Mouse (Mus musculus) hindbrain, embryonic 16.5 days (tissue): ENCODE measurements around the gene Fbp2. TPM values are rescaled to one million over a fixed set of nuclear protein-coding genes. Genes with fewer than 3 reads are reported as not detected.
A peak's percentile ranks its signal among the peaks of the same experiment; 100 is the strongest.
"Not testable (repeated sequence)": the region's sequence is repeated elsewhere in the genome, so short reads cannot be mapped to it uniquely, and the experiment has no call there.

Experiments used
- ATAC-seq: fragments of 200-750 bp; cut with Nextera tagmentation; 2 replicates; pipeline ENCODE4 v1.8.0; 2017; ENCODE audit warnings: moderate TSS enrichment, moderate library complexity
- H3K27ac ChIP-seq: fragments of 300-500 bp; sonication (generic); 2 replicates; pipeline ENCODE4 v1.5.1; 2014; ENCODE audit warnings: low read depth, mild to moderate bottlenecking, control low read depth, low read length, moderate library complexity
- H3K27me3 ChIP-seq: fragments of 300-500 bp; sonication (generic); replicated peaks from 2 replicates; pipeline ENCODE4 v1.6.1; 2014; ENCODE audit warnings: low read length; ENCODE audit not compliant: control insufficient read depth, insufficient read depth
- H3K36me3 ChIP-seq: fragments of 300-500 bp; sonication (generic); 2 replicates; pipeline ENCODE4 v1.6.1; 2014; ENCODE audit warnings: mild to moderate bottlenecking, low read length, moderate library complexity, mixed read lengths; ENCODE audit not compliant: control insufficient read depth, insufficient read depth
- H3K4me1 ChIP-seq: fragments of 300-500 bp; sonication (generic); 2 replicates; pipeline ENCODE4 v1.6.1; 2014; ENCODE audit warnings: low read depth, low read length; ENCODE audit not compliant: control insufficient read depth, insufficient read depth
- H3K4me2 ChIP-seq: fragments of 300-500 bp; sonication (generic); 2 replicates; pipeline ENCODE4 v1.6.1; 2014; ENCODE audit warnings: mild to moderate bottlenecking, low read length, control low read depth, moderate library complexity
- H3K4me3 ChIP-seq: fragments of 300-500 bp; sonication (generic); 2 replicates; pipeline ENCODE4 v1.5.1; 2014; ENCODE audit warnings: mild to moderate bottlenecking, low read length, control low read depth, moderate library complexity
- H3K9ac ChIP-seq: fragments of 300-500 bp; sonication (generic); 2 replicates; pipeline ENCODE4 v1.6.1; 2014; ENCODE audit warnings: low read depth, mild to moderate bottlenecking, control low read depth, low read length, moderate library complexity
- H3K9me3 ChIP-seq: fragments of 300-500 bp; sonication (generic); 2 replicates; pipeline ENCODE4 v1.6.1; 2014; ENCODE audit warnings: mild to moderate bottlenecking, low read length, moderate library complexity; ENCODE audit not compliant: control insufficient read depth
- WGBS: fragments of 180-500 bp; shearing (Covaris S2); extraction: QIAGEN DNeasy Blood & Tissue Kit; methylation state at CpG from one replicate; pipeline ENCODE4 v1.1.7; 2014; 5-methylcytosine and 5-hydroxymethylcytosine counted together
- polyA plus RNA-seq: library from polyadenylated mRNA; unstranded; fragments of >200 nt; fragmentation: Nextera tagmentation; extraction: Ambion mirVana; gene quantifications from 2 replicates; pipeline ENCODE4 v1.2.1, GENCODE M21; 2015

The Fbp2 gene
- polyA plus RNA-seq, 1 experiment from 2014 or later, result 0.89 TPM

DNA sequence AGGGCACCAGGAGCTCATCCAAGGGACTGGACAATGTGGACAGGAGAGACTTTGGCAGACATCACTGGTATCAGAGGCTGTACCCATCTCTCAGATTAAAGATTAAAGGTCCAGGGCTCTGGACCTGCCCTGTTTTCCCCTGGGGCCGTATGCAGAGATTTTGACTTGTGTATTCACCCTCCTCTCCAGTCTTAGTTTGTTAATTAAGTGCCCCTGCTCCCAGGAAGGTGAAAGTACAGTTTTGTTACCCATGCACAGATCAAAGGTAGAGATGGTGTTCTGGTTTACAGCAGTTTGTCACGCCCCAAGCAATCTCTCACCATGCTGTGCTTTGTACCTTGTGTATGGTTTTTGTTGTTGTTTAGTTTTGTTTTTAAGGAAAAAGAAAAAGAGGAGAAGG is 12.4 kb upstream of the Fbp2 start:
- Histone ChIP-seq H3K4me1 (no peaks in the 10 kb centered on the region), H3K4me3 (no peak overlapping the region), H3K4me2 (no peak overlapping the region), H3K27me3 (no peaks in the 10 kb centered on the region), H3K9ac (no peak overlapping the region), H3K9me3 (no peaks in the 10 kb centered on the region), H3K27ac (no peak overlapping the region), H3K36me3 (no peaks in the 10 kb centered on the region)
- 91% methylated on average over 2 of the region's 2 CpGs for WGBS
- no peak for ATAC-seq

DNA sequence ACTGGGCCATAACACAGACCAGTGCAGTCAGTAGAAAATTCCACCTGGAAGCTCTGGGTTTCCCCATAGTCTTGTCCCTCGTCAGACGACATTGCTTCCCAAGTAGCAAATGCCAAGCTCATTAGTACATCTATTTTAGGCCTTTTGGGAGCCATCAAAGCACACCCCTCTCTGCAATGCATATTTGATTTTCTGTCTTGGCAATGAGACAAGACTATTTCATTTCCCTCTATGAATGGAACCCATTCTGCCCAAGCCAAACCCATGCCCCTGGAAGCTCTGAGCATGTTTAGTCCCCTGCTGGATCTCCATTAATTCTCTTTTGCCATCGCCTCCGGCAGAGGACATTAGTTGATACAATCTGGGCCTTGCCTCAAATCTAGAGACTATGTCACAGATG is 8.6 kb upstream of the Fbp2 start:
- peak; percentile 85 for ATAC-seq
- Histone ChIP-seq H3K9ac (no peak overlapping the region), H3K4me3 (no peak overlapping the region), H3K36me3 (no peaks in the 10 kb centered on the region), H3K27ac (0 out of 2 replicates have a peak overlapping the region, but pooled peaks have one; percentile 36), H3K27me3 (no peaks in the 10 kb centered on the region), H3K4me1 (no peaks in the 10 kb centered on the region), H3K9me3 (no peaks in the 10 kb centered on the region), H3K4me2 (no peak overlapping the region)
- 46% methylated on average over 4 of the region's 4 CpGs for WGBS

DNA sequence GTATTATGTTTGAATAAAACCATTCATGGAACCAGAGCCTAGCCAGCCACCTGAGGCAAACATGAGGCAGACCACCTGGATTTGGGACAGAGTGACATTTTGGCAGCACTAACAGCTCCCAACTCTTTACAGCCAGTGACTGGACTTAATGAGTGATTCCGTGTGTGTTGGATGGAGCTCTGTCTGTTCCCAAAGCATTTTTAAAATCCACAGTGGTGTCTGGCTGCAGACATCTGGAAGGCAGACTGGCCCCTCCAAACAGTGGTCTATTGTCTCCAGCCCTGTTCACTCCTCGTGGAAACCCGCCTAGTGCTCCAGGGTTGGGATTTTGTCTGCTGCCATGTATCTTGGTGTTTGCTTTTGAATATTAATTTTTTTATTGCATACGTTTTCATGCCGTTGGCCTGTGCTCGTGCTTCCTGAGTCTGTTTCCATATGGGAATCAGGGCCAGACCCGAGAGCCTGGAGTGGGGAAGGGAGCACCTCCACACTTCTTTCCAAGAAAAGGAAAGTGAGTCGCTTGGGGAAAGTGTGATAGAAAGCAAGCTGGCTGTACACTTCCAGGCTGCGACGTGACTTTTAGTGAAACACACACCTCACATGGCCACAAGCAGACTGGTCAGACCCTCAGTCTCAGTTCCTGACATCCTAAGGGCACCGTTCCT is 7.6 kb upstream of the Fbp2 start:
- ATAC-seq, result no peak
- H3K27me3 ChIP-seq, result no peaks in the 10 kb centered on the region
- H3K9ac ChIP-seq, result no peak overlapping the region
- no peak overlapping the region for H3K4me2 ChIP-seq
- no peaks in the 10 kb centered on the region for H3K36me3 ChIP-seq
- H3K9me3 ChIP-seq, result no peaks in the 10 kb centered on the region
- H3K27ac ChIP-seq, result peak overlapping the region; percentile 5; the same call in 1 of the 2 replicates
- H3K4me3 ChIP-seq, result no peak overlapping the region
- 65% methylated on average over 11 of the region's 11 CpGs for WGBS
- H3K4me1 ChIP-seq, result no peaks in the 10 kb centered on the region

DNA sequence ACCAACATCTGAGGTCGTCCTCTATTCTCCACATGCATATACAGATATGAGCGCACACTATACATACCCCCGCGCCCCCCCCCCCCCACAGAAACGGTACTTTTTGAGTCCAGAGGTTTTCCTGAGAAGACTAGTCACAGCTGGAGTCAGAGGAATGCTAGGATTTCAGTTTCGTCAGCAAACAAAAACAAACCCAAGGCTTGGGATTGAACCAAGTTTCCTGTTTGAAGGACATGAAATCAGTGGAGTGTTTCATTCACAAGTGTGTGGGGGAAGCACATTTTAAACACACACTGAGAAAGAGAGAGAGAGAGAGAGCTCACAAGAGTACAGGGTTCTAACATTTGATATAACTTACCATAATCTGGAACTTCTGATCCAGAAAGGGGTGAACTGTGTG is 5.5 kb upstream of the Fbp2 start:
- H3K9ac ChIP-seq, result no peak overlapping the region
- H3K9me3 ChIP-seq, result no peaks in the 10 kb centered on the region
- no peaks in the 10 kb centered on the region for H3K27me3 ChIP-seq
- ATAC-seq, result no peak
- H3K4me2 ChIP-seq, result no peak overlapping the region
- no peak overlapping the region for H3K4me3 ChIP-seq
- H3K27ac ChIP-seq, result no peak overlapping the region
- 80% methylated on average over 6 of the region's 6 CpGs for WGBS
- H3K4me1 ChIP-seq, result no peaks in the 10 kb centered on the region
- H3K36me3 ChIP-seq, result no peaks in the 10 kb centered on the region

DNA sequence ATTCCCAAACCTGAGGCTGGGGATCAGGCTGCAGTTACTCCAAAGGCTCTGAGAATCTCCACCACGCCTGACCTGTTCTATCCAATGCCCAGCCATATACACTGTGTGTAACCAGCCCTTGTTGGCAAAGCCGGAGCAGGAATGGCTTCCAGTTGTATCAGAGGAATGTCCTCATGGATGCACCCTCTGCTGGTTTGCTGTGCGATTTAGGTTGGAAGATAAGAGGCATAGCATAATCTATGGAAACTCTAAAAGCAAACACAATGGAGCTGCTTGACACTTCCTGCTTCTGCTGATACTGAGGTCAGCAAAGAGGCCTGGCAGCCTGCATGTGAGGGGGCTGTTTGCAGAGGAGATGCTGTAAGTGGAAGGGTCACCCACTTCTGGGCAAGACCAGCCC is 4.7 kb upstream of the Fbp2 start:
- Histone ChIP-seq H3K27me3 (no peaks in the 10 kb centered on the region), H3K4me1 (no peaks in the 10 kb centered on the region), H3K9ac (no peak overlapping the region), H3K4me2 (no peak overlapping the region), H3K4me3 (no peak overlapping the region), H3K36me3 (no peaks in the 10 kb centered on the region), H3K27ac (no peak overlapping the region), H3K9me3 (no peaks in the 10 kb centered on the region)
- WGBS, result 88% methylated on average over 3 of the region's 3 CpGs
- no peak for ATAC-seq

DNA sequence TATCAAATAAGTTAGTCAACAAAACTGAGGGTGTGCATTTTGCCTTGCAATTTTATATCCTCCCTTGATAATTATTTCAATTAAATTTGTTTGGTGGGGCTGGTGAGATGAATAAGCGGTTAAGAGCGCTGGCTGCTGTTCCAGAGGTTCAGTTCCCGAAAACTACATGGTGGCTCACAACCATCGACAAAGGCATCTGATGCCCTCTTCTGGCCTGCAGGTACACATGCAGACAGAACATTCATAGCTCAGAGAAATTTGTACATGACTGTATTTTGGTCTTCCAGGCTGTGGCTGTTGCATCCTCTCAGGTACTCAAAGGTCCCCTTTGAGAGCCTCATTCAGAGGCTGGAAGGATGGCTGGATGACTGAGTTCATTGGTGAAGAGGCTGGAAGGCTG is 1.8 kb upstream of the Fbp2 start:
- no peak for ATAC-seq
- WGBS, result 86% methylated on average over 4 of the region's 4 CpGs
- no peak overlapping the region for H3K4me3 ChIP-seq
- no peaks in the 10 kb centered on the region for H3K27me3 ChIP-seq
- no peak overlapping the region for H3K27ac ChIP-seq
- no peak overlapping the region for H3K9ac ChIP-seq
- no peaks in the 10 kb centered on the region for H3K9me3 ChIP-seq
- H3K4me1 ChIP-seq, result no peaks in the 10 kb centered on the region
- no peaks in the 10 kb centered on the region for H3K36me3 ChIP-seq
- H3K4me2 ChIP-seq, result no peak overlapping the region

DNA sequence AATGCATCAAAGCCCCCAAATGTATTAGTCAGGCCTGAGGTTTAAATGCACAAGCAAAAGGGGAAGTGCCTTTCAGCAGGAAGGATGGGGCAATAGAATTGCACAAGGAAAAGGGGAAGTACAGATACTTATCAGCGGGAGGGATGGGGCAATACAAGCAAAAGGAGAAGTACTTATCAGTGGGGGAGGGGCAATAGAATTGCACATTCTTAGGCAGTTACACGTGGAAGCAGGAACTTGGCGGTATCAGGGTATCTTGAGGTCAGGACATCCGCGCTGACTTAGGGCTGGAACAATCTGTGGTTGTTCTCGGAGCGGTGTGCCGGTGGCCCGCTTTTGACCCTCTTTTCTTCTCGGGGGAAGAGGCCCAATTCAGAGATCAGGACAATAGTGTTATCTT is 1.0 kb upstream of the Fbp2 start:
- not testable (repeated sequence) for H3K4me3 ChIP-seq, H3K9ac ChIP-seq, H3K4me2 ChIP-seq, H3K36me3 ChIP-seq, H3K27ac ChIP-seq, H3K27me3 ChIP-seq, H3K4me1 ChIP-seq, ATAC-seq, H3K9me3 ChIP-seq
- WGBS, result 81% methylated on average over 10 of the region's 10 CpGs

DNA sequence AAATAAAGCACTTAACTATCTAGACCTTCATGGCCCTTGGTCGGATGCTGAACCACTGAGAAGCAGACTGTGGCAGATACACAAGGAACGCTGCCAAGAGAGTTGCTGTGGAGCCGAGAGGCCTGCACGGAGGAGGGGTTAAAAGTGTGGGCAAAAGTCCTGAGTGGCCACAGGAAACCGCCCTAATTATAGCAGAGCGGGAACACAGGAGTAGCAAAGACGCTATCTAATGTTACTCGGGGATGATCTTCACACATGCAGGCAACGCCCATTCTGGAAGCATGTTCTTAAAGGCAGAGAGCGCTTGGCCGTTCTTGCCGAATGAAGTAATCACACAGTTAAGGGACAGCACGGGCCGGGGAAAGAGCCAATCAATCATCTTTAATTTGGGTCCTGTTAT is 1.4 kb downstream of the Fbp2 start:
- WGBS, result 84% methylated on average over 14 of the region's 14 CpGs
- no peak overlapping the region for H3K9ac ChIP-seq
- H3K4me1 ChIP-seq, result no peaks in the 10 kb centered on the region
- H3K9me3 ChIP-seq, result no peaks in the 10 kb centered on the region
- no peak for ATAC-seq
- H3K36me3 ChIP-seq, result no peaks in the 10 kb centered on the region
- no peak overlapping the region for H3K4me2 ChIP-seq
- no peaks in the 10 kb centered on the region for H3K27me3 ChIP-seq
- H3K27ac ChIP-seq, result no peak overlapping the region
- no peak overlapping the region for H3K4me3 ChIP-seq

DNA sequence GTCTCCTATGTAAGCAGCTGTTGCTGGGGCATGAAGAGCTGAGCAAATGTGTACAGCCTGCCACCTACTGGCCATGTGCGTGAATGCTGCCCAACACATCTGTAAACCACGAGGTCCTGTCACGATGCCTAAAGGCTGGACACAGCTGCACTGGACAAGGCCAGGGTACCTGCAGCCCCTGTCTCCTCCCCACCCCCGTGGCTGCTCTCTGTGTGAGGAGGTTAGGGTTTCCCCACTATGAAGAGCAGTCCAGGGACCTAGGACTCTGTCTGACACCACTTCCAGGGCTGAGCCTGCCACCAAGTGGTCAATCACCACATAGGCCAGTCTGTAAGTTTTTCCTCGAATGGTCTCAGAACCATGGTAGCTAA is 1.9 kb downstream of the Fbp2 start:
- Histone ChIP-seq H3K4me3 (peak overlapping the region; percentile 46), H3K27me3 (no peaks in the 10 kb centered on the region), H3K9ac (peak overlapping the region; percentile 54), H3K9me3 (no peaks in the 10 kb centered on the region), H3K36me3 (no peaks in the 10 kb centered on the region), H3K4me1 (no peaks in the 10 kb centered on the region), H3K27ac (no peak overlapping the region), H3K4me2 (peak overlapping the region; percentile 82)
- ATAC-seq, result peak; percentile 97
- WGBS, result 4% methylated on average over 5 of the region's 5 CpGs
